Mouse (Mus musculus): ENCODE measurements around the gene Iqsec1.

The Iqsec1 gene

GRCm38 (mm10) chr6:90736691-90737245 is 251.7 kb downstream of the Iqsec1 start:
- in situ Hi-C loops (cut with MboI; ENCODE audit: unreplicated experiment in 2 of 2): loop anchor here (5.0 to 10.0 kb wide), 4 partner anchors 76 to 548 kb away; no protein-coding TSS in a partner anchor

DNA sequence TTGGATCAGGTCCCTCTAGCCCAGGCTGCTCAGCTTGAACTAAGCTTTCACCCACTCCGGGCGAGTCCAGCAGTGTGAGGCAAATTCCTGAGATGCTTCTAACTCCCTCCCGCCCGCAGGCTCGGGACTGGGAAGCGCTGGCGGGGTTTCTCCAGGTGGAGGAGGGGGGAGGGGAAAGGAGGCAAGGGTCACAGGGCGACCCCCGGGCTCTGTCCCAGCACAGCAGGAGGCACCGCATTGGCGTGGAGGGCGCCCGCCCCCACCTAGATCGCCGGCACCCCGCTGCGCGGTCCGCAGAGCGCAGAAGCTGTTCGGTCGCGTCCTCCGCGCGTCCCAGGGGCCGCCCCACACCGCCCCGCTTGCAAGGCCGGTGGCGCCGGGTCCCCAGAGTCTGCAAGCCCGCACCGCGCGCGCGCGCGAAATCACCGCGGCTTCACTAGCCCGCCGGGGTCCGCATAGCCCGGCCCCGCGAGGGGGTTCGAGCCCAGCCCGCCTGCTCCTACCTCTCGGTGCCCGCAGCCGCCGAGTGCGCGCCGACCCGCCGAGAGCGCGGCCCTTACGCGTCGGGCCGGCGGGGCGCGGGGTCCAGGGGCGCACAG is 252.3 kb downstream of the Iqsec1 start:
- in situ Hi-C loops (cut with MboI; ENCODE audit: unreplicated experiment in 2 of 2): loop anchor here (5.0 to 10.0 kb wide), 4 partner anchors 76 to 549 kb away; no protein-coding TSS in a partner anchor

DNA sequence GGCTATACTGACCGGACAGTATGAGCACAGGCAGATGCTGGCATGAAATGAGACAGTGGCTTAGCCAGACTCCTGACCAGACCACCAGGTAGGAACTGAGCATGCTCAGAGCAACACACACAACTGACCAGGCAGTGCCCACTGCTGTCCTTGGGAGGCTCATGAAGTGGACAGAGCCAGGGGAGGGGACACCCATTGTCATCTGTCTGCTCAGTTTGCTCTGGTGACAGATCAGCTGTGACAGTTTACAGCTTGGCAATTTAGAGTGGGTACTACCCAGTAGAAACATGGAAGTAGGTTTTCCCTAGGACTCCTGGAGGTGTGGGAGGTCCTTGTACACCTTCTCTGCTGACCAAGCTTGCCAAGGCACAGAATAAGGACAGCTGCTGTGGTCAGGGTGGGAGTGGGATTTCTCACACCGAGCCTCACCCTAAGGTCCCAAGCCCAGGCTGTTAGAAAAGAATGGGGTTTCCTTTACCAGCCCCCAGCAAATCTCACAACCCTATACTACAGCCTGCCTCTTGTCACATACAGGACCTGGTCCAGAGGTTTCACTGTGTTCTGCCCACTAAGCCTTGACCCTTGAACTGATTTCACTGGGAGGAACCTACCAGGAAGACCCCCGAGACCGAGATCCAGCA is 253.0 kb downstream of the Iqsec1 start:
- in situ Hi-C loops (cut with MboI; ENCODE audit: unreplicated experiment in 2 of 2): loop anchor here (5.0 to 10.0 kb wide), 4 partner anchors 77 to 549 kb away; no protein-coding TSS in a partner anchor

- in situ Hi-C loops (cut with MboI; ENCODE audit: unreplicated experiment in 2 of 2): loop anchor here (5.0 to 10.0 kb wide), 5 partner anchors 77 to 550 kb away; no protein-coding TSS in a partner anchor
Measured at GRCm38 (mm10) chr6:90734806-90735205, 253.7 kb downstream of the Iqsec1 start.

DNA sequence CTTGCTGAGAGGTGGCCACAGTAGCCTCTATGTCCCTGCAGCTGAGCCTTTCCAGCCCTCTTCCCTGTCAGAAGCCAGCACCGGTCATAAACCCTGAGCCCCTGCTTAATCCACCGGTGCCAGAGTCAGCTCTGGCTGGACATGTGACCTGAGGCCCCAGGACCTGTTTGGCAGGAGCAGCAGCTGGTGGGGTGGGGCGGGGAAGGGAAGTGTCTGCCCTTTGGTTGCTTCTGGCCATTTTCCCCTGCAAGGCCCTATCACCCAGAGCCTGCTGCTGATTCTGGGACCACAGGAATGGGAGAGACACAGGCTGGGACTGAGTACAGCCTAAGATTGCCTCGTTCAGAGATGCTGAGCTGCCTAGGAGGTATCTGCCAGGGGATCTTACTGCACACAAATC is 257.2 kb downstream of the Iqsec1 start:
- in situ Hi-C loops (cut with MboI; ENCODE audit: unreplicated experiment in 2 of 2): loop anchor here (5.0 to 10.0 kb wide), 4 partner anchors 124 to 553 kb away; no protein-coding TSS in a partner anchor

DNA sequence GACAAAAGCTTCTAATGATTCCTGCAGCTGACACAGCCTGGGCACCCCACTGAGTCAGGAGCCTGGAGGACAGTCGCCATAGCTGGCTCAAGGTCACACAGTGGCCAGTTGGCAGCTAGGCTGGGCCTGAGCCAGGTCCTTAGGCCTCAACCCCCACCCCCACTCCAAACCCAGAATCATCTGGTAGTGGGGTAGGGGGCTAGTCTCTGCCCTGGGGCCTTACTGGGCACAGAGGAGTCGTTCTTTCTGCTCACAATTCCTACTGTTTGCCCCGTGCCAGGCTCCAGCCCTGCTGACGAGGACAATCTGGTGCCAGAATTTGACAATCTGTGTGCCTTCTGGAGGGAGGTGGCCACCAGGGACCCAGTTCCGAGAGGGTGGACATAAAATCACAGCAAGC is 258.7 kb downstream of the Iqsec1 start:
- in situ Hi-C loops (cut with MboI; ENCODE audit: unreplicated experiment in 2 of 2): loop anchor here (5.0 to 10.0 kb wide), 4 partner anchors 123 to 555 kb away; no protein-coding TSS in a partner anchor

DNA sequence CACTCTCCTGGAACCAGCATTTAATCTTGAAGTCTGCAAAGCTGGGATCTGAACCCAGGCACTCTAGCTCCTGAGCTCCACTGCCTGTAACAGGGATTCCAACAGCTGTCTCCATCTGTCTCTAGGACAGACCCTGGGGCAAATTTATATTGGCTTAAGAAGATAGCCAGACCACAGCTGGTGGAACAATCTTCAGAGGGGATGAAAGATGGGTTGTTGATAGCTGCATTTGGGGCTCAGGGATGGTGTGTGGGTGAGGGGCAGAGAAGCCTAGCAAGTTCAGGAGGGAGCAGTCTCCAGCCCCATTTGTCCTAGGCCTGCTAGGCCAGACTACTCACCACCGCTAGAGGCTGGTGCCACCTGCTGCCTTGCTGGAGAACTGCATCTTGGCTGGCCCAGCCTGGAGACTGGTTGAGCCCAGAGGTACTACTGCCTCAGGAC is 260.0 kb downstream of the Iqsec1 start:
- in situ Hi-C loops (cut with MboI; ENCODE audit: unreplicated experiment in 2 of 2): no loop called here

DNA sequence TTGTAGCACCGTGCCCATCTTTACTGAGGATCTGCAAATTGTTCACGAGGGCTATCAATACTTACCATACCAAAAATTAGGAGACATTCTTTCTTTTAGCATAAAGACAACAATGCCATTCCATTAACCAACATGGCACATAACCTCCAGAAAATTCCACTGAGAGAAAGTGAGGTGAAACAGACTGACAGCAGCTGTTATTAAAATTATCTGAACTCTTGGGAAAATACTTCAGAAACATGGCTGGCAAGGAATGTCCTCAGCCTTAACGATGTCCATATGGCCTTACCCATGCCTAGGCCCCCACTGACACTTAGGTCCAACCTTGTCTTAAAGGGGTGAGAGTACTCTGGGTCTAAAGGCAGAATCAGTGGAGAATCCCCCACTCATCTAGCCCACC is 260.7 kb downstream of the Iqsec1 start:
- in situ Hi-C loops (cut with MboI; ENCODE audit: unreplicated experiment in 2 of 2): no loop called here

GRCm38 (mm10) chr6:90726711-90727122 is 261.8 kb downstream of the Iqsec1 start:
- in situ Hi-C loops (cut with MboI; ENCODE audit: unreplicated experiment in 2 of 2): no loop called here

DNA sequence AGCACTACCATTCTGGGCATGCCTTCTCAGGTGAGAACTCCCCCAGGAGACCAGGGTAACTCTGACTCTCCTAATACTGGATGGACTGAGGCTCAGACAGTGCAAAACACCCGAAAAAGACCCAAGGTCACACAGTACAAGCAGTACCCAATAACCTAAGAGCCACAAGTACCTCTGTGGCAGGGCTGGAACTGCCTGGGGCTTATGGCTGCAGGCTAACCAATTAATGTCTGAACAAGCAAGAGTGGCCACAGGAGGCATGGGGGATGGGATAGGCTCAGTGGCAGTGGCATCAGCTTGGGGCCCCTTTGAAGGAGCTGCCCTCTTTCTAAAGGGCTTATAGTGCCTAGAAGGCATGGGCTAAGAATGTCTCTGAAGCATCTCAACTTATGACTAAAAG is 263.0 kb downstream of the Iqsec1 start:
- in situ Hi-C loops (cut with MboI; ENCODE audit: unreplicated experiment in 2 of 2): no loop called here

DNA sequence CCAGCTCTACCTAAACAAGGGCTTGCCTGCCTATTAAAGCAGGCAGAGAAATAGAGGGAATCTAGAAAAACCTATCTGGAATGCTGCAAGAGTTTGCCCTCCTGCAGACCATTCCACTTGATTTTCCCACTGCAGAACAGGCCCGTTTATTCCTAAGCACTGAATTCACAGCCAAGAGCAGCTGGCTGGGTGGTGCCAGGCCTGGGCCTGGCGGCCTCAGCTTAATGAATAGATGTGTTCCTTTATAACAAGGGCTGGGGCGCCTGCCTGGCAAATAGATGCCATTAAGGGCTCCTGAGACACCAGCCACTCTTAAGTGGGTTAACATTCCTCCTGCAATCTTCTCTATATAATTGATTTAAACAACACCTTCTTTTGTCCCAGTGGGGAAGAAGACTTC is 265.5 kb downstream of the Iqsec1 start:
- in situ Hi-C loops (cut with MboI; ENCODE audit: unreplicated experiment in 2 of 2): loop anchor here (5.0 kb wide), 2 partner anchors 66 to 116 kb away; no protein-coding TSS in a partner anchor

DNA sequence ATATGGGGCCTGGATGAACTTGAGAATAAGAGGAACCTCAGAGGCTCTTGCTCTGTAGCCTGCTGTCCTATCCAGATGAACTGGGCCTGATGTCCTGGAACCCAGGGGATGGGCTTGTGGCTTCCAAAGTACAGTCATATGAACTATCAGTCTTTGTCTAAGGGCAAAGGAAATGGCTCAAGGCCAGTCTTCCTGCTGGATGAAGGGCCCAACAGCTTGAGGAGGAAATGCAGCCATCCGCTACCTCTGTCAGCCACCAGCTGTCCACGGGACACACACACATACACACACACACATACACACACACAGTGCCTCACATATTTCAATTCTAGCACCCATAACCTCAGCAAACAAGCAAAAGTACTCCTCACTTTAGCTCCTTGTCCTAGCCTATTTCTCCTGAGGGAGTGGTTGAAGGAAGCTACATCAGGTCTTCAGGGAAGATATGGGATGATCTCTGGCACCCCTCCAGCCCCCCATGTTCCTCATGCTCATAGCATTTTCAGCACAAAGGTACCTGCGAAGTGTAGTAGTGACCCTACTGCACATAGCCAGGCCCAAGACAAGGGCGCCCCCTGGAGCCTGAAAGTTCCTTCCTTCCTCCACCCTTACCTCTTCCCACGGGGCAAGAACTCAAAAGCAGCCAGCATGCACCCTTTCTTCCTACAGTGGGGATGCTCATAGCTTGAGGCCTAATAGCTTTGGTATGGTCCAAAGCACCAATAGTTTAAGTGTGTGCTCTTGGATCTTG is 267.3 kb downstream of the Iqsec1 start:
- in situ Hi-C loops (cut with MboI; ENCODE audit: unreplicated experiment in 2 of 2): loop anchor here (5.0 kb wide), 2 partner anchors 64 to 114 kb away; no protein-coding TSS in a partner anchor

GRCm38 (mm10) chr6:90720201-90720600 is 268.3 kb downstream of the Iqsec1 start:
- in situ Hi-C loops (cut with MboI; ENCODE audit: unreplicated experiment in 2 of 2): loop anchor here (5.0 kb wide), 2 partner anchors 63 to 113 kb away; no protein-coding TSS in a partner anchor

DNA sequence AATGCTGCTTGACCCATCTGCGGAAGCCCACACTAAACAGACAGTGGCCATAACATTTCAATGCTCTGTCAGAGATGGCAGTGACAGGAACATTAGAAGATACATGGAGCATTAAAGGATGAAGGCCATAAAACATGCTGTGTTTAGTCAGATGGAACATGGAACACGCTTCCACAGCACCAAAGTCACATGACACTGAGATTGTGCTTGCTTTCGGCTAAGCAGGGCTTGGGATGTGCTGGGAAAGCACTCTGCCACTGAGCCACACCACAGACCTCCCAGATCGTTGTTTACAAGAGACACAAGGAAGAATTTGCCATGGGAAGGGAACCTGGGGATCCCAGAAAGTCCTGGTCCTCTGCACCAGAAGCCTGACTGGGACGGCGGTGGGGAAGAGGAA is 269.1 kb downstream of the Iqsec1 start:
- in situ Hi-C loops (cut with MboI; ENCODE audit: unreplicated experiment in 2 of 2): no loop called here

- in situ Hi-C loops (cut with MboI; ENCODE audit: unreplicated experiment in 2 of 2): no loop called here
Measured at GRCm38 (mm10) chr6:90718477-90718876, 270.0 kb downstream of the Iqsec1 start.

DNA sequence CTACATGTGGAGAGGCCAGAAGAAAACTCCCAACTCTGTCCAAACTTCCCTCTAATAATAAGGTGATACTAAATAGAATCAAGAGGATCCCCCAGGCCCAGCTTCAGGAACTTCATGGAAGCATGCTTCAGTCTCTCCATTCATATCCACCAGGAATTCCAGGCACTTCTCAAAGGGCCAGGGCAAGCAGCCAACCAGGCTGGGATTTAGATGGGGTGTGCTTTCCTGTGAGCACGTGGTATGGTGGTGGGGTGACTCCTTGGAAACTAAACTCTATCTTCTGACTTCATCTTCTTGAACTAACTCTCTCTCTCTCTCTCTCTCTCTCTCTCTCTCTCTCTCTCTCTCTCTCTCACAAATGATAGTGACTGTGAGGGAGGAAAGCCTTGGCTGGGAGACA is 270.8 kb downstream of the Iqsec1 start:
- in situ Hi-C loops (cut with MboI; ENCODE audit: unreplicated experiment in 2 of 2): no loop called here

DNA sequence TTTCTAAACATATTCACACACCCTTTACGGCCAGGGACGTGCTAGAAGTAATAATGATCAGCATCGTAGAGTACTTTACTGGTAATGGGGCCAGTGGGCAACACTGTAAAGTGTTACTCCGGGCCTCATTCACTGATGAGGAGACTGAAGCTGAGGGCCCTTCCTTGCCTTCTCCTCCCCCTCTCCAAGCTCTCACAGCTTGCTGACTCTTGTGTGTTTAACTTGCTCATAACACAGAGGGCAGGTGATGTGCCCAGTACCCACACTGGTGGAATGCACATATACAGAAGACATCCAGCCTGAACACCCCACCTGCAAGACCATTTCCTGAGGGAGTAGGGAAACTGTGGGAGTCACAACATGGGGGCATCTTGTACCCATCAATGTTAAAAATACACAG is 271.6 kb downstream of the Iqsec1 start:
- in situ Hi-C loops (cut with MboI; ENCODE audit: unreplicated experiment in 2 of 2): no loop called here

DNA sequence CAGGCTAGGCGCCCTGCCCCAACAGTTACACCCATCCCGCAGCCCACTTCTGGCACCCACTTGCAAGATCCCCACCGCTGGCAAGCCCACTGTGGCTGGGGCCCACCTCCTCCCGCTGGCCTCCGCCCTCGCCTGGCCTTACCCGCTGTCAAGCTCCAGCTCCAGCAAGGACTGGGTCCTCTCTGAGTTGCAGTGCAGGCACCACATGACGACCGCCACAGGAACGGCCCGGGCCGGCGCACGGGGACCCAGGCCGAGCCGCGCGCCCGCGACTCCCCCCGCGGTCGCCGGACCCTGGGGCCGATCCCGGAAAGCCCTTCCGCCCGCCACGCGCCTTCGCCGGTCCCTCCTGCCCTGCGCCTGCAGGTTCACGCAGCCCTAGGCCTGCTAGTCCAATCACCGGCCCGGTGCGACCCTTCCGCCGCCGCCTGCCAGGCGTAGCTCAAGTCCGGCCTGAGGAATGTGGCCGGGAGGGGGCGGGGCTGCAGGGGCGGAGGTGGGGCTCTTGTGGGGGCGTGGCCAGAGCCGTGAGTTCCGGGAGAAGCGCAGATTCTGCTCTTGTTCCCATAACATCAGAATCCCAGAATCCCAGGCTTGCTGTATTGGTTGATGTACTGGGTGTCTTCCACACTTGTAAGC is 272.3 kb downstream of the Iqsec1 start:
- in situ Hi-C loops (cut with MboI; ENCODE audit: unreplicated experiment in 2 of 2): no loop called here

GRCm38 (mm10) chr6:90715245-90715905 is 273.1 kb downstream of the Iqsec1 start:
- in situ Hi-C loops (cut with MboI; ENCODE audit: unreplicated experiment in 2 of 2): no loop called here

GRCm38 (mm10) chr6:90713650-90714049 is 274.8 kb downstream of the Iqsec1 start:
- in situ Hi-C loops (cut with MboI; ENCODE audit: unreplicated experiment in 2 of 2): no loop called here
